Mouse (Mus musculus) monocyte, adult 59 days (primary cell): Measurements from ENCODE around the gene Tgif2. TPM values are rescaled to one million over a fixed set of nuclear protein-coding genes. Genes with fewer than 3 reads are reported as not detected.

Experiments used
- total RNA-seq, 2 experiments: library from RNA; stranded (reverse); gene quantifications; one replicate each; pipeline ENCODE4 v1.2.4; 2023

Gene Tgif2
- 10 to 100 TPM; 21.9 to 34.2 TPM for total RNA-seq

DNA sequence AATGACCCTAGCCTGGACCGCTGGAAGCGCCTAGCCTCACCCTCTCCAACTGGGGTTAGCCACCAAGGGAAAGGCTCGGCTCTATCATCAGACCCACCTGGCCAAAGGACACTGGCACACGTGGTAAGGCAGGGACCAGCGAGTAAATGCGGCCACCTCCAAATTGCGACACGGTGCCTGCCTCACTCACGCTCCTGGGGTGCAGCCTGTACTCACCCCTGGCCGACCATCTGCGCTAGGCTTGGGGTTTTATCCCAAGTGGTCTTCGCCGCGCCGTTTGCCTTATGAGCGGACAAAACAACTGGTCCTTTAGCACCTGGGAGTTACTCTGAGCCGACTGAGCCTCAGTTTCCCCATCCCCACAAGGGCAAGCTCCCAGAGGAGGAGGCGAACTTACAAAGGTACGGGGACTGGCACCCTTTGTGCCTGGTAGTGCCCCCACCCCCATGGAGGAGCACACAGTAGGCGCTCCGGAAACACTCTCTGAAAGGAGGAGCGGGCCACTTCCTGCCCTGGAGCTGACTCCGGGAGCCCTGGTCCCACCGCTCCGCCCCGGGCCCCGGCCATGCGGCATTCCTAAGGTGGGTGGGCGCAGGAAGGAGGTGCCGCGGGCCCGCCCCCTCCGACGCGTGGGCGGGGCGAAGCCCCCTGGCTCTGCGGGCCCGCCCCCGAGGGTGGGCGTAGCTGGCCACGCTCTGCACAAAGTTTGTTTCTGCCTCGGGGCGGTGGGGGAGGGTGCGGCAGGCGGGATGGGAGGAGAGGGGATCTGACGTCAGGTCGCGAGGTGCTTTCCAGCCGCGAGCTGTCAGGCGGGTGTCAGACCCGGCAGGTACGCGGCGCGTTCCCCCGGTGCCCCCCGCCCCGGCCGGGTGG, at the start of gene Tgif2:
Gene Tgif2, plus strand, starts transcription at position 689 of the 873 bp plus-strand sequence.

DNA sequence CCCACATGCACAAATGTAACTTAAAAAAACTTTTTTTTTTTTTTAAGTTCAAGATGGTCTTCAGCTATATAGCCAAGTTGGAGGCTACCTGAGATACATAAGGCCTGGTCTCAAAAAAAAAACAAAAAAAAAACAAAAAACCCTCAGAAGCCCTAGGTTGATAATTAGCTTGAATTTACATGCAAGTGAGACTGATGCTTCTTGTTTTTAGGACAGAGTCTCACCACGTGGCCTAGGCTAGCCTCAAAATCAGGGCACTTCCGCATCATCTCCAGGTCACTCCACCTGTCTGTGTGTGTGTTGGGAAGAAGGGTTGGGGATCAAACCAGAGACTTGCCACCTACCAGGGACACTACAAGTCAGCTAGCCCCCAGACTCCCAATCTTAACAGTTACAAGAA, 18.0 kb downstream of the Tgif2 start, which contains the start of gene 4930518I15Rik:
Gene 4930518I15Rik, minus strand, starts transcription at position 112 of the 400 bp plus-strand sequence.

DNA sequence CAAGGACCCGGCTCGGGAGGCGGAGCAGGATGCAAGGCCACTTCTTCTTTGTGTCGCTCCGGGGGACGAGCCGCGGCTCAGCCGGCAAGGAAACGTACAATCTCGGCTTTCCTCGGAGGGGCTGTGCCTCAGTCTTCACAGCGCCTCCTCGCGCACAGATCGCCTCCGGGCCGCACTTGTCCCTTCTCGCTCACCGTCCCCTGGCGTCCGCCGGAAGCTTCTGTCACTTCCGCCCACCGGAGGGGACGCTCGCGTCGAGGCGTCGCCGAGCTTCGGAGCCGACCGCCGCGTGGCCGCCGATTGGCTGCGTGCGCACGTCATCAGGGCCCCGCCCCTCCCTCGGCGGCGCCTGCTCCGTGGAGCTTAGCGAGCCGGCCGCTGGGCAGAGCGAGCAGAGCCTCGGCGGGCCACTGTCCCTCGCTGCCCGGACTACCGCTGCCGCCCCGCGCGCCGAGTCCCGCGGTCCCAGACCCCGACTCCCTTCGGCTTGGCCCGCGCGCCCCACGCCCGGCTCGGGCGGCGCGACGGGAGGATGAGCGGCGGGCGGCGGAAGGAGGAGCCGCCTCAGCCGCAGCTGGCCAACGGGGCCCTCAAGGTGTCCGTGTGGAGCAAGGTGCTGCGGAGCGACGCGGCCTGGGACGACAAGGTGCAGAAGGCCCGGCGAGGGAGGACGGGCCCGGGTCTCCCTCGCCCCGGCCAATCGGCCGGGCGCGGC, 23.1 kb downstream of the Tgif2 start, which contains the start of gene Rab5if:
Gene Rab5if, plus strand, starts transcription at position 357 of the 715 bp plus-strand sequence.

DNA sequence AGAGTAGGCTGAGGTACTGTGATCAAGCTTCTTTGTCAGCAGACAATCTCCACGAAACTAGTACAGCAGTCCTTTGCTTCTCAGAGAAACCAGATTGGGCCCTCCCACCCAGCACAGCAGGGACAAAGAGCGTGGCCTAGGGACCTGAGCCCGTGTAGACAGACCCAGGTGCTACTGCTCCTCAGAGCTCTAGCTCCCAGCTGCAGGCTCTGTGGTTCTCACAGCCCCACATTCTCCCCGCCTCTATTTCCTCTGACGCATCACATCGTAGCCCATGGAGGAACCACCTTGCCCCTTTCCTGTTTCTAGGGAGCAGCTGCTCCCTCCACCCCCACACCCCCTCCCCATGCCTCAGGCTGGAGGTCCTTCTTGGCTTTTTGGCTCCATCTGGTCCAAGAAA, 47.2 kb downstream of the Tgif2 start, which contains the start of gene Sla2:
Gene Sla2, minus strand, starts transcription at position 176 of the 400 bp plus-strand sequence.

Other genes starting within 250 kb of the Tgif2 start
- gene Dlgap4, start 226.3 kb upstream of the Tgif2 start, total RNA-seq = 100 to 1,000 TPM; 105 to 125 TPM
- gene Myl9, start 64.6 kb upstream of the Tgif2 start, total RNA-seq = 1 to 10 TPM in 1 of 2 experiments, not detected in 1; 1.9 TPM
- 1 to 10 TPM; 2.0 to 2.1 TPM for gene 4930518I15Rik, start 17.9 kb downstream of the Tgif2 start, total RNA-seq
- gene Rab5if, start 23.1 kb downstream of the Tgif2 start, total RNA-seq = 100 to 1,000 TPM; 149 to 154 TPM
- gene Sla2, start 47.2 kb downstream of the Tgif2 start, total RNA-seq = under 1 TPM in 1 of 2 experiments, not detected in 1; 0.24 TPM
- 10 to 100 TPM; 26.8 to 31.4 TPM for gene Ndrg3, start 152.0 kb downstream of the Tgif2 start, total RNA-seq
- gene Dsn1, start 167.1 kb downstream of the Tgif2 start, total RNA-seq = 1 to 10 TPM; 7.8 to 8.4 TPM
- gene Soga1, start 239.2 kb downstream of the Tgif2 start, total RNA-seq = 10 to 100 TPM; 31.1 to 43.1 TPM
- not detected for gene Tldc2, start 247.0 kb downstream of the Tgif2 start, total RNA-seq